Mouse (Mus musculus): ENCODE measurements at regions not wholly inside any gene's neighbourhood (a gene's known extent, or its start where the extent isn't known, plus 50 kb on each side); places are given as distances from the start of the nearest gene placed in this dataset.

GRCm38 (mm10) chr14:62170385-62170784 is 122.0 kb upstream of the Rnaseh2b start:
- no peak overlapping the region for H3K27ac ChIP-seq
- H3K9ac ChIP-seq: no peak overlapping the region
- no peaks in the 10 kb centered on the region for H3K27me3 ChIP-seq
- no peaks in the 10 kb centered on the region for H3K9me3 ChIP-seq (replicated peaks)
- H3K36me3 ChIP-seq: no peaks in the 10 kb centered on the region
- no peak for ATAC-seq (ENCODE audit: low FRiP score)
- WGBS: 60% methylated on average over 5 of the region's 5 CpGs
- H3K4me2 ChIP-seq (replicated peaks): no peak overlapping the region
- H3K4me3 ChIP-seq: no peak overlapping the region
- H3K4me1 ChIP-seq: peaks cover 20% of the 10 kb centered on the region

- Histone ChIP-seq H3K9me3 (replicated peaks) (no peaks in the 10 kb centered on the region), H3K4me3 (no peak overlapping the region), H3K27me3 (no peaks in the 10 kb centered on the region), H3K4me1 (peaks cover 24% of the 10 kb centered on the region), H3K36me3 (no peaks in the 10 kb centered on the region), H3K27ac (no peak overlapping the region), H3K4me2 (replicated peaks) (no peak overlapping the region), H3K9ac (no peak overlapping the region)
- ATAC-seq (ENCODE audit: low FRiP score): no peak
- 64% methylated on average over 15 of the region's 15 CpGs for WGBS
These were observed 120.9 kb upstream of the Rnaseh2b start for GRCm38 (mm10) chr14:62171256-62172047.

GRCm38 (mm10) chr14:62173835-62174530 is 118.4 kb upstream of the Rnaseh2b start:
- no peak for ATAC-seq (ENCODE audit: low FRiP score)
- 49% methylated on average over 16 of the region's 16 CpGs for WGBS
- no peak overlapping the region for H3K4me3 ChIP-seq
- 0 out of 2 replicates have a peak overlapping the region, but pooled peaks have one; percentile 3 for H3K4me2 ChIP-seq (replicated peaks)
- no peaks in the 10 kb centered on the region for H3K36me3 ChIP-seq
- no peak overlapping the region for H3K9ac ChIP-seq
- no peaks in the 10 kb centered on the region for H3K27me3 ChIP-seq
- H3K4me1 ChIP-seq: peaks cover 24% of the 10 kb centered on the region
- H3K27ac ChIP-seq: no peak overlapping the region
- H3K9me3 ChIP-seq (replicated peaks): no peaks in the 10 kb centered on the region

GRCm38 (mm10) chr14:62175384-62176048 is 116.9 kb upstream of the Rnaseh2b start:
- Histone ChIP-seq H3K27ac (no peak overlapping the region), H3K36me3 (no peaks in the 10 kb centered on the region), H3K4me3 (no peak overlapping the region), H3K9ac (no peak overlapping the region), H3K27me3 (no peaks in the 10 kb centered on the region), H3K4me2 (replicated peaks) (no peak overlapping the region), H3K9me3 (replicated peaks) (no peaks in the 10 kb centered on the region), H3K4me1 (peaks cover 24% of the 10 kb centered on the region)
- no peak for ATAC-seq (ENCODE audit: low FRiP score)
- WGBS: 58% methylated on average over 12 of the region's 12 CpGs

DNA sequence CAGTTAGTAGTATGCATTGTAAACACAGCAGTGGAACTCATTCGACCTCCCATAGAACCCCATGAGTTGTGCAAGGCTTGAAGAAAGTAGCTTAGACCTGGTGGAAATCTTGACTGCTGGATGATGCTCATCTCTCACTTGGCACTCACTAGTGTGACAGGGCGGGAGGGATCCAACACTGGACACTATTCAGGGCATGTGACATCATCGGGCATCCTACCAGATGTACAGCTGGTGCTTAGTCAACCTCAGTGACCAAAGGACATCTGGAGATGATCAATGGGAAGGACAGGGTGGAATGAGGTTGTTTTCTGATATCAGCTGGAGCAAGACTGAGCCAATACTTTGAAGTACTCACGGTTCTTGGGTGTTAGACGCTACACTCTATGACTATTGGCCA is 114.9 kb upstream of the Rnaseh2b start:
- Histone ChIP-seq H3K27ac (no peak overlapping the region), H3K4me1 (peaks cover 22% of the 10 kb centered on the region), H3K27me3 (no peaks in the 10 kb centered on the region), H3K4me2 (replicated peaks) (no peak overlapping the region), H3K9ac (no peak overlapping the region), H3K36me3 (no peaks in the 10 kb centered on the region), H3K9me3 (replicated peaks) (no peaks in the 10 kb centered on the region), H3K4me3 (no peak overlapping the region)
- WGBS: 91% methylated on average over 5 of the region's 5 CpGs
- ATAC-seq (ENCODE audit: low FRiP score): no peak

GRCm38 (mm10) chr14:62187360-62187759 is 105.0 kb upstream of the Rnaseh2b start:
- Histone ChIP-seq H3K27ac (no peak overlapping the region), H3K4me1 (no peaks in the 10 kb centered on the region), H3K4me3 (no peak overlapping the region), H3K36me3 (no peaks in the 10 kb centered on the region), H3K4me2 (replicated peaks) (no peak overlapping the region), H3K9ac (no peak overlapping the region), H3K9me3 (replicated peaks) (no peaks in the 10 kb centered on the region), H3K27me3 (no peaks in the 10 kb centered on the region)
- ATAC-seq (ENCODE audit: low FRiP score): no peak
- WGBS: 80% methylated on average over 11 of the region's 11 CpGs

DNA sequence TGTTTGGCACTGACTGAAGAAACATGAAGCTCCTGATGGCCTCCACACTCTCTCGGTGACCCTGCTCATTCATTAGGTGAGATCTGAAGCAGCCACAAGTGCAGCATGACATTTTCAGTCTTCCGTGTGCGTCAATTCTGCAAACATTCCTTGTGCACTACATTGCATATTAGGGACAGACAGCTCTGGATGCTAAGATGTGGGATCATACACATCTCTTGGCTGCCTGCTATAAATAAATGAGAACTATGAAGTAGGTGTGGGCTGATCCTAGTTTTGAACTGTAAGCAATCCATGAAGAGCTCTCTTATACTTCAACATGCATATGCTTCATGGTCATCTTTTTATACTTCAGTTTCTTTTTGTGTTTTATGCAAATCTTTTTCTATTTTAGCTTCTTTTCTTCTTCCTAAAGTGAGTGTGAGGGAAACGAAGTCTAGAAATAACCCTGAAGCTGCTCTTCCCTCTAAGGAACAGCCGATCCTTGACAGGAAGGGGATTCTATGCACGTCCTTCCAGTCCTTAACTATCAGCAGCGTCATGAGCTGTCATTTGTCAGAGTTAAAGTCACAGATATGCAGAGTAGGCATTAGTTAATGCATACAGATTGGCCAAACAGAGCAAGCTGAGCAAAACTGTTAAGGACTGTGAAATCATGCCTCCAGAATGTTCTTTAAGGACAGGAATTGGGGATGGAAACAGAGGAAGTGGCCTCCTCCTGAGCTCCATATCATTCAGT is 104.1 kb upstream of the Rnaseh2b start:
- ATAC-seq (ENCODE audit: low FRiP score): no peak

GRCm38 (mm10) chr14:62191624-62192023 is 100.8 kb upstream of the Rnaseh2b start:
- Histone ChIP-seq H3K27ac (no peak overlapping the region), H3K9ac (no peak overlapping the region), H3K36me3 (no peaks in the 10 kb centered on the region), H3K9me3 (replicated peaks) (no peaks in the 10 kb centered on the region), H3K4me2 (replicated peaks) (no peak overlapping the region), H3K4me1 (peaks cover 10% of the 10 kb centered on the region; the same call in 1 of the 2 replicates), H3K4me3 (no peak overlapping the region), H3K27me3 (no peaks in the 10 kb centered on the region)
- no peak for ATAC-seq (ENCODE audit: low FRiP score)
- WGBS: 83% methylated on average over 2 of the region's 2 CpGs

More for the DNA sequence above, 104.1 kb upstream of the Rnaseh2b start:
- Histone ChIP-seq H3K4me1 (peaks cover 6% of the 10 kb centered on the region; the same call in 1 of the 2 replicates), H3K27ac (no peak overlapping the region), H3K4me2 (replicated peaks) (no peak overlapping the region), H3K27me3 (no peaks in the 10 kb centered on the region), H3K9ac (no peak overlapping the region), H3K9me3 (replicated peaks) (no peaks in the 10 kb centered on the region), H3K36me3 (no peaks in the 10 kb centered on the region), H3K4me3 (no peak overlapping the region)
- 79% methylated on average over 7 of the region's 7 CpGs for WGBS

DNA sequence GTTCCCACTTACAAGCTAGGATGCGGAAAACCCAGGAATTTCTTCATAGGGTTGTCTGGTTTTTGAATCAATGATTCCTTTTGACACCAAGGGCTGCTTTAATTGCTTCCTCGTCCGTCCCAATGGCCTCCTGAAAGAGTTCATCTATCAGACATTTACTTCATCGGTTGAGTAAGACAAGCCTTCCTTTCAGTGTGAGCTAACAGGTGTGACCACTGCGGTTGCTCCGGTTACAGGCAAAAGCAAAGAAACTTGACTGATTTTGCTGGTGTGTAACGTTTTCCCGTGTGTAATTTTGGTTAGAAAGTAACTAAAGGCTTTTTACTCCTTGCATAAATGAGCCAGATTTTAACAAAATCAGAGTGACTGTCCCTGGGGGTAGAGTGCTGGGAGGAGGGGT is 99.6 kb upstream of the Rnaseh2b start:
- Histone ChIP-seq H3K9ac (no peak overlapping the region), H3K4me1 (peaks cover 10% of the 10 kb centered on the region; the same call in 1 of the 2 replicates), H3K4me3 (no peak overlapping the region), H3K9me3 (replicated peaks) (no peaks in the 10 kb centered on the region), H3K27me3 (no peaks in the 10 kb centered on the region), H3K4me2 (replicated peaks) (no peak overlapping the region), H3K27ac (no peak overlapping the region), H3K36me3 (no peaks in the 10 kb centered on the region)
- ATAC-seq (ENCODE audit: low FRiP score): no peak
- WGBS: 45% methylated on average over 8 of the region's 8 CpGs

- Histone ChIP-seq H3K9me3 (replicated peaks) (no peaks in the 10 kb centered on the region), H3K27ac (no peak overlapping the region), H3K4me2 (replicated peaks) (no peak overlapping the region), H3K27me3 (no peaks in the 10 kb centered on the region), H3K4me3 (no peak overlapping the region), H3K4me1 (peaks cover 10% of the 10 kb centered on the region), H3K36me3 (no peaks in the 10 kb centered on the region), H3K9ac (no peak overlapping the region)
- WGBS: 50% methylated on average over 4 of the region's 4 CpGs
- ATAC-seq (ENCODE audit: low FRiP score): no peak
These were observed 99.0 kb upstream of the Rnaseh2b start for GRCm38 (mm10) chr14:62193371-62193770.

GRCm38 (mm10) chr14:62196776-62197175 is 95.6 kb upstream of the Rnaseh2b start:
- Histone ChIP-seq H3K9me3 (replicated peaks) (no peaks in the 10 kb centered on the region), H3K9ac (no peak overlapping the region), H3K36me3 (no peaks in the 10 kb centered on the region), H3K27ac (no peak overlapping the region), H3K4me2 (replicated peaks) (no peak overlapping the region), H3K4me1 (peaks cover 10% of the 10 kb centered on the region), H3K4me3 (no peak overlapping the region), H3K27me3 (no peaks in the 10 kb centered on the region)
- ATAC-seq (ENCODE audit: low FRiP score): no peak
- whole genome bisulfite sequencing: 67% methylated on average over 4 of the region's 4 CpGs

Data from hindbrain, embryonic 12.5 days (tissue).